Mouse (Mus musculus): ENCODE measurements around the gene Fam171a2. TPM values are rescaled to one million over a fixed set of nuclear protein-coding genes. Genes with fewer than 3 reads are reported as not detected.

The Fam171a2 gene
- polyA plus RNA-seq, 1 experiment from 2014 or later: 8.5 TPM

- Histone ChIP-seq H3K4me2 (peak overlapping the region; percentile 80), H3K27me3 (peaks cover 4% of the 10 kb centered on the region), H3K27ac (no peak overlapping the region), H3K9me3 (replicated peaks) (no peaks in the 10 kb centered on the region), H3K4me1 (peaks cover 33% of the 10 kb centered on the region), H3K36me3 (ENCODE audit: poor library complexity, severe bottlenecking) (peaks cover 43% of the 10 kb centered on the region), H3K4me3 (peak overlapping the region; percentile 77; the same call in 1 of the 2 replicates), H3K9ac (peak overlapping the region; percentile 83; the same call in 1 of the 2 replicates)
- 89% methylated on average over 11 of the region's 11 CpGs for whole genome bisulfite sequencing
- no peak for ATAC-seq
Observed at GRCm38 (mm10) chr11:102405544-102406285, 41.8 kb downstream of the Fam171a2 start.

GRCm38 (mm10) chr11:102404161-102405010 is 43.1 kb downstream of the Fam171a2 start:
- H3K9ac ChIP-seq: no peak overlapping the region
- H3K36me3 ChIP-seq (ENCODE audit: poor library complexity, severe bottlenecking): peaks cover 57% of the 10 kb centered on the region
- H3K4me2 ChIP-seq: peak overlapping the region; percentile 32
- no peak for ATAC-seq
- H3K27ac ChIP-seq: no peak overlapping the region
- H3K4me3 ChIP-seq: no peak overlapping the region
- H3K9me3 ChIP-seq (replicated peaks): no peaks in the 10 kb centered on the region
- peaks cover 17% of the 10 kb centered on the region for H3K27me3 ChIP-seq
- H3K4me1 ChIP-seq: peaks cover 40% of the 10 kb centered on the region
- WGBS: 82% methylated on average over 18 of the region's 18 CpGs

GRCm38 (mm10) chr11:102403657-102404056 is 43.8 kb downstream of the Fam171a2 start:
- ATAC-seq: no peak
- Histone ChIP-seq H3K4me3 (no peak overlapping the region), H3K36me3 (ENCODE audit: poor library complexity, severe bottlenecking) (peaks cover 61% of the 10 kb centered on the region), H3K9ac (no peak overlapping the region), H3K4me1 (peaks cover 47% of the 10 kb centered on the region), H3K9me3 (replicated peaks) (no peaks in the 10 kb centered on the region), H3K27ac (no peak overlapping the region), H3K4me2 (no peak overlapping the region), H3K27me3 (peaks cover 24% of the 10 kb centered on the region)
- 94% methylated on average over 11 of the region's 11 CpGs for WGBS

GRCm38 (mm10) chr11:102401898-102402500 is 45.5 kb downstream of the Fam171a2 start:
- no peak for ATAC-seq
- H3K27me3 ChIP-seq: peaks cover 30% of the 10 kb centered on the region
- peaks cover 69% of the 10 kb centered on the region for H3K36me3 ChIP-seq (ENCODE audit: poor library complexity, severe bottlenecking)
- H3K27ac ChIP-seq: no peak overlapping the region
- no peak overlapping the region for H3K4me2 ChIP-seq
- no peaks in the 10 kb centered on the region for H3K9me3 ChIP-seq (replicated peaks)
- 70% methylated on average over 12 of the region's 12 CpGs for WGBS
- no peak overlapping the region for H3K4me3 ChIP-seq
- no peak overlapping the region for H3K9ac ChIP-seq
- peaks cover 54% of the 10 kb centered on the region for H3K4me1 ChIP-seq

- H3K36me3 ChIP-seq (ENCODE audit: poor library complexity, severe bottlenecking): peaks cover 69% of the 10 kb centered on the region
- 31% methylated on average over 12 of the region's 12 CpGs for WGBS
- ATAC-seq: no peak
- H3K4me1 ChIP-seq: peaks cover 55% of the 10 kb centered on the region
- no peak overlapping the region for H3K9ac ChIP-seq
- H3K27me3 ChIP-seq: peaks cover 30% of the 10 kb centered on the region
- H3K4me3 ChIP-seq: no peak overlapping the region
- no peaks in the 10 kb centered on the region for H3K9me3 ChIP-seq (replicated peaks)
- H3K4me2 ChIP-seq: no peak overlapping the region
- H3K27ac ChIP-seq: no peak overlapping the region
Observed at GRCm38 (mm10) chr11:102400513-102401084, 46.9 kb downstream of the Fam171a2 start.

GRCm38 (mm10) chr11:102399610-102400072 is 47.8 kb downstream of the Fam171a2 start:
- H3K36me3 ChIP-seq (ENCODE audit: poor library complexity, severe bottlenecking): peaks cover 65% of the 10 kb centered on the region
- 5% methylated on average over 34 of the region's 34 CpGs for WGBS
- no peaks in the 10 kb centered on the region for H3K9me3 ChIP-seq (replicated peaks)
- H3K4me2 ChIP-seq: peak overlapping the region; percentile 28
- peak overlapping the region; percentile 27 for H3K9ac ChIP-seq
- ATAC-seq: no peak
- H3K27me3 ChIP-seq: peaks cover 30% of the 10 kb centered on the region
- peaks cover 55% of the 10 kb centered on the region for H3K4me1 ChIP-seq
- no peak overlapping the region; the same call in 1 of the 2 replicates for H3K27ac ChIP-seq
- H3K4me3 ChIP-seq: peak overlapping the region; percentile 17

- Histone ChIP-seq H3K4me3 (0 out of 2 replicates have a peak overlapping the region, but pooled peaks have one; percentile 17), H3K4me2 (peak overlapping the region; percentile 28; the same call in 1 of the 2 replicates), H3K9me3 (replicated peaks) (no peaks in the 10 kb centered on the region), H3K27ac (no peak overlapping the region), H3K27me3 (peaks cover 30% of the 10 kb centered on the region), H3K4me1 (peaks cover 58% of the 10 kb centered on the region), H3K9ac (peak overlapping the region; percentile 27; the same call in 1 of the 2 replicates), H3K36me3 (ENCODE audit: poor library complexity, severe bottlenecking) (peaks cover 60% of the 10 kb centered on the region)
- WGBS: 22% methylated on average over 15 of the region's 15 CpGs
- ATAC-seq: no peak
Observed at GRCm38 (mm10) chr11:102399107-102399506, 48.4 kb downstream of the Fam171a2 start.

- Histone ChIP-seq H3K4me3 (no peak overlapping the region), H3K27me3 (peaks cover 30% of the 10 kb centered on the region), H3K27ac (no peak overlapping the region), H3K4me2 (no peak overlapping the region), H3K9me3 (replicated peaks) (no peaks in the 10 kb centered on the region), H3K36me3 (ENCODE audit: poor library complexity, severe bottlenecking) (peaks cover 51% of the 10 kb centered on the region), H3K4me1 (peaks cover 62% of the 10 kb centered on the region), H3K9ac (no peak overlapping the region; the same call in 1 of the 2 replicates)
- WGBS: 77% methylated on average over 20 of the region's 20 CpGs
- no peak for ATAC-seq
Observed at GRCm38 (mm10) chr11:102398007-102398825, 49.3 kb downstream of the Fam171a2 start.

GRCm38 (mm10) chr11:102396671-102397141 is 50.8 kb downstream of the Fam171a2 start:
- Histone ChIP-seq H3K4me3 (0 out of 2 replicates have a peak overlapping the region, but pooled peaks have one; percentile 72), H3K27ac (no peak overlapping the region), H3K4me1 (peaks cover 68% of the 10 kb centered on the region), H3K9me3 (replicated peaks) (no peaks in the 10 kb centered on the region), H3K4me2 (peak overlapping the region; percentile 85), H3K36me3 (ENCODE audit: poor library complexity, severe bottlenecking) (peaks cover 36% of the 10 kb centered on the region), H3K27me3 (peaks cover 30% of the 10 kb centered on the region), H3K9ac (peak overlapping the region; percentile 38)
- 75% methylated on average over 7 of the region's 7 CpGs for WGBS
- ATAC-seq: no peak

GRCm38 (mm10) chr11:102396263-102396662 is 51.2 kb downstream of the Fam171a2 start:
- Histone ChIP-seq H3K9ac (peak overlapping the region; percentile 38), H3K4me1 (peaks cover 68% of the 10 kb centered on the region), H3K27me3 (peaks cover 30% of the 10 kb centered on the region), H3K4me3 (peak overlapping the region; percentile 72; the same call in 1 of the 2 replicates), H3K36me3 (ENCODE audit: poor library complexity, severe bottlenecking) (peaks cover 32% of the 10 kb centered on the region), H3K27ac (no peak overlapping the region), H3K9me3 (replicated peaks) (no peaks in the 10 kb centered on the region), H3K4me2 (peak overlapping the region; percentile 85)
- no peak for ATAC-seq
- WGBS: 64% methylated on average over 6 of the region's 6 CpGs
